In the genomic region with DNA sequence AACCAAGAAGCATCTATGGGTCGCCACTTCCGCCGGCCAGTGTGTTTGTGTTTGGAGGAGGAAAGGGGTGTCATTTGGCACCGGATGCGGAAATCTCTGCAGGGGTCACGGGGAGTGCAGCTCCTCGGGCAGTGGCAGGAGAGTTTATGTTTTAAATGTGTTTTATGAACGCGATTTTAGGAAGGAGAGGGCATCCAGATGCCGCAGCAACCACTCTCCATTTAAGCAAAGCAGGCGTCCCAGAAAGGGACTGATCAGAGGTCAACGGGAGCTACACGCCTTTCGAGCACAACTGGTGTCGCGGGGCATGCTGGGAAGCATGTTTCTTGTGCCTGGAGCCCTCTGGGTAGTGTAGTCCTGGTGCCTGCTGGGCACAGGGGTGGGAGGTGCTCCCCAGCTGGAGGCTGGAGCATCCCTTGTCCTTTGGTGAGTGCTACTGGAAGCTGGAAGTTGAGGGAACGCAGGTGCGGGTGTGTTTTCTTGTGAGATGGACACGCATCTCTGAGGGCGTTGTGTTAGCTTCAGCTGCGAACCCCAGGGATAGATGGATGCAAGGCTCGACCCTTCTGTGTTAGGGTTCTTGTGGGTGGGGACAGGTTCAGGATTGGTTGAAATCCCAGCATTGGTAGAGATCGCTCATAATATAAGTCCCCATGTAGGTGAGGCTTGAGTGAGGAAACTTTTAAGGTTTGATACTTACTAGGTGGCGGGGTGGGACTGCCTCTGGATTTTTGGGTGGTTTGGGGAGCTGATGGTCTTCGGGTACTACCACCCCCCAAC, we compare ENCODE assay signal across 8 mouse cellular contexts.
DNase-seq lines count a peak whose midpoint lies in the region; ATAC-seq and TF ChIP-seq lines count a peak whose summit lies in the region.

No protein-coding gene starts in this region.

- peak overlapping the region; percentile 71 for H3K9ac ChIP-seq in ES-E14 (ENCODE audit: insufficient read depth, low read depth, low read length, poor library complexity, severe bottlenecking)
- H3K9ac ChIP-seq in hindbrain, embryonic 11.5 days (ENCODE audit: low read depth, low read length) = peak overlapping the region; percentile 45
- H3K9ac ChIP-seq in lung, embryonic 16.5 days (ENCODE audit: low read length) = peak overlapping the region; percentile 59

- H3K9me3 ChIP-seq in ES-E14 (ENCODE audit: control insufficient read depth, insufficient read depth, low read depth, low read length) = no peaks in the 10 kb centered on the region
- H3K9me3 ChIP-seq in hindbrain, embryonic 11.5 days (ENCODE audit: control insufficient read depth, low read length) = no peaks in the 10 kb centered on the region
- no peaks in the 10 kb centered on the region for H3K9me3 ChIP-seq in lung, embryonic 16.5 days (ENCODE audit: control insufficient read depth, low read length)

- no peak overlapping the region for H3K27ac ChIP-seq in ES-E14 (ENCODE audit: insufficient read depth, low read depth, low read length, poor library complexity, severe bottlenecking)
- peak overlapping the region; percentile 22; the same call in 1 of the 2 replicates for H3K27ac ChIP-seq in cerebellum, adult 2 months (ENCODE audit: insufficient read depth, low read length)
- H3K27ac ChIP-seq in hindbrain, embryonic 11.5 days (ENCODE audit: low read depth, low read length) = no peak overlapping the region
- H3K27ac ChIP-seq in lung, embryonic 16.5 days (ENCODE audit: low read length) = peak overlapping the region; percentile 47
- no peak overlapping the region for H3K27ac ChIP-seq in thymus, adult 2 months (ENCODE audit: control insufficient read depth, insufficient read depth, low read length)

- H3K36me3 ChIP-seq in ES-E14 (ENCODE audit: control insufficient read depth, insufficient read depth, low read length, poor library complexity, severe bottlenecking) = no peaks in the 10 kb centered on the region
- H3K36me3 ChIP-seq in hindbrain, embryonic 11.5 days (ENCODE audit: control insufficient read depth, insufficient read depth, low read length) = no peaks in the 10 kb centered on the region
- no peaks in the 10 kb centered on the region for H3K36me3 ChIP-seq in lung, embryonic 16.5 days (ENCODE audit: control insufficient read depth, insufficient read depth, low read length)
- no peaks in the 10 kb centered on the region for H3K36me3 ChIP-seq in thymus, adult 2 months (ENCODE audit: control insufficient read depth, insufficient read depth, low read length)

- H3K4me2 ChIP-seq in hindbrain, embryonic 11.5 days (replicated peaks; ENCODE audit: low read depth, low read length) = peak overlapping the region; percentile 47
- H3K4me2 ChIP-seq in lung, embryonic 16.5 days (ENCODE audit: low read depth, low read length) = peak overlapping the region; percentile 70

- 8% methylated on average over 25 of the region's 25 CpGs for WGBS in cerebellum, adult 2 months
- 6% methylated on average over 25 of the region's 25 CpGs for WGBS in hindbrain, embryonic 11.5 days
- WGBS in lung, embryonic 16.5 days = 8% methylated on average over 25 of the region's 25 CpGs
- WGBS in thymus, adult 2 months = 24% methylated on average over 25 of the region's 25 CpGs

- peak; percentile 99 for ATAC-seq in hindbrain, embryonic 11.5 days (ENCODE audit: low FRiP score)
- peak; percentile 98 for ATAC-seq in lung, embryonic 16.5 days (ENCODE audit: low read depth)

- peak; percentile 54; the same call in 1 of the 2 replicates for TF ChIP-seq POLR2A in cerebellum, adult 2 months (IDR thresholded peaks at IDR 0.05; ENCODE audit: borderline replicate concordance, insufficient read depth, low read length)
- TF ChIP-seq POLR2A in thymus, adult 2 months (IDR thresholded peaks at IDR 0.05; ENCODE audit: control insufficient read depth, extremely low read depth, insufficient read depth, low read length, poor library complexity) = no peak

- H3K27me3 ChIP-seq in cerebellum, adult 2 months (ENCODE audit: control insufficient read depth, insufficient read depth, low read length) = no peaks in the 10 kb centered on the region
- H3K27me3 ChIP-seq in hindbrain, embryonic 11.5 days (ENCODE audit: control insufficient read depth, insufficient read depth, low read length) = no peaks in the 10 kb centered on the region
- H3K27me3 ChIP-seq in lung, embryonic 16.5 days (ENCODE audit: control insufficient read depth, insufficient read depth, low read depth, low read length) = no peaks in the 10 kb centered on the region
- H3K27me3 ChIP-seq in thymus, adult 2 months (ENCODE audit: control insufficient read depth, insufficient read depth, low read length) = no peaks in the 10 kb centered on the region

- DNase-seq in ES-E14 (ENCODE audit: low read depth, low spot score) = peak; percentile 70
- peak; percentile 91 to 94 for DNase-seq in cerebellum, adult 2 months
- DNase-seq in frontal cortex, adult 2 months (ENCODE audit: extremely low spot score in 1 of 2, low spot score in 1 of 2) = peak; percentile 87 to 90
- DNase-seq in hindbrain, embryonic 11.5 days (ENCODE audit: low spot score) = peak; percentile 88
- DNase-seq in layer of hippocampus, adult 9-11 months = peak; percentile 90
- DNase-seq in ovary, adult 18-20 months (ENCODE audit: low spot score) = peak; percentile 72
- DNase-seq in thymus, adult 2 months = peak; percentile 79

- H3K4me1 ChIP-seq in ES-E14 (ENCODE audit: control insufficient read depth in 2 of 2, insufficient read depth in 2 of 2, low read length in 2 of 2, poor library complexity in 1 of 2) = no peaks in the 10 kb centered on the region
- H3K4me1 ChIP-seq in cerebellum, adult 2 months (ENCODE audit: control insufficient read depth, insufficient read depth, low read length) = no peaks in the 10 kb centered on the region
- no peaks in the 10 kb centered on the region for H3K4me1 ChIP-seq in hindbrain, embryonic 11.5 days (replicated peaks; ENCODE audit: control insufficient read depth, insufficient read depth, low read length)
- peaks cover 7% of the 10 kb centered on the region; the same call in 1 of the 2 replicates for H3K4me1 ChIP-seq in lung, embryonic 16.5 days (replicated peaks; ENCODE audit: control insufficient read depth, insufficient read depth, low read length)
- H3K4me1 ChIP-seq in thymus, adult 2 months (replicated peaks; ENCODE audit: control insufficient read depth, insufficient read depth, low read length) = peaks cover 3% of the 10 kb centered on the region

- peak overlapping the region; percentile 63 to 86 for H3K4me3 ChIP-seq in ES-E14 (ENCODE audit: insufficient read depth in 1 of 2, low read depth in 1 of 2, low read length in 2 of 2, poor library complexity in 1 of 2, severe bottlenecking in 1 of 2)
- peak overlapping the region; percentile 66 for H3K4me3 ChIP-seq in cerebellum, adult 2 months (replicated peaks; ENCODE audit: insufficient read depth, low read depth, low read length)
- peak overlapping the region; percentile 40 for H3K4me3 ChIP-seq in hindbrain, embryonic 11.5 days (ENCODE audit: low read depth, low read length)
- H3K4me3 ChIP-seq in lung, embryonic 16.5 days (ENCODE audit: low read length) = peak overlapping the region; percentile 52
- peak overlapping the region; percentile 70 for H3K4me3 ChIP-seq in thymus, adult 2 months (ENCODE audit: control insufficient read depth, insufficient read depth, low read length)

- in situ Hi-C loops in ES-E14 (cut with MboI; ENCODE audit: low sequenced_read_pairs in 2 of 2, unreplicated experiment in 2 of 2) = no loop called here

- no peak for TF ChIP-seq CTCF in cerebellum, adult 2 months (IDR thresholded peaks at IDR 0.05; ENCODE audit: borderline replicate concordance, insufficient read depth, low read depth, low read length)
- no peak for TF ChIP-seq CTCF in thymus, adult 2 months (IDR thresholded peaks at IDR 0.05; ENCODE audit: borderline replicate concordance, control insufficient read depth, extremely low read depth, insufficient read depth, low read length, poor library complexity)

TF ChIP-seq in ES-E14, 5 proteins besides CTCF, POLR2A, EP300 and RAD21:
- peak; percentile 95 for TF ChIP-seq HCFC1 (IDR thresholded peaks at IDR 0.05; ENCODE audit: borderline replicate concordance, insufficient read depth, low read length)
- TF ChIP-seq ZNF384 (IDR thresholded peaks at IDR 0.05; ENCODE audit: low read depth, low read length) = no peak

Comparison
In these comparisons a context has a peak if more than half of its experiments do, and no peak if none do; other contexts are left out.
1. H3K27ac ChIP-seq: peak in cerebellum, adult 2 months (single experiment) and lung, embryonic 16.5 days (single experiment); none in ES-E14 (single experiment), hindbrain, embryonic 11.5 days (single experiment) and thymus, adult 2 months (single experiment).
2. Peak in every context shown above with its lines, with median percentiles within 50 percentile points of each other: DNase-seq, H3K4me3 ChIP-seq and H3K9ac ChIP-seq.